Mouse (Mus musculus) layer of hippocampus, adult 9-11 months (tissue): ENCODE data around the gene Pilrb1.

Experiments used
- DNase-seq: peaks from one replicate; pipeline ENCODE4 v3.0.0; 2022

The Pilrb1 gene

DNA sequence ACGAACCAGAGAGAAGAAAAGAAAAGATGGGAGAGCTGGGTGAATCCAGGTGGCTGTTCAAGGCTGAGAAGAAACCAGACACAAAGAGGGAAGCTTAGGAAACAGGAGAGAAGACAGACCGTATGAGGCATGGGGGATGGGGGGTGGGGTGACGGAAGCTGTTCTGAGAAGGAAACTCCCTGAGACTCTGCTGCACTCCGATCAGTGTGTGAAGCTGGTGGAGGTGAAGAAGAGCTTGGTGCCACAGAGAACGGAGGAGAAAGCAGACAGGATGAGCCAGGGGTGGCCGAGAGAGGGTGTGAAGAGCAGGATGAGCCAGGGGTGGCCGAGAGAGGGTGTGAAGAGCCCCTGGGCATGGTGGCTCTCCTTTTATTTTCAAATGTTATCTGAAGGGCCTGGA is 31.5 kb downstream of the Pilrb1 start:
- no peak for DNase-seq

DNA sequence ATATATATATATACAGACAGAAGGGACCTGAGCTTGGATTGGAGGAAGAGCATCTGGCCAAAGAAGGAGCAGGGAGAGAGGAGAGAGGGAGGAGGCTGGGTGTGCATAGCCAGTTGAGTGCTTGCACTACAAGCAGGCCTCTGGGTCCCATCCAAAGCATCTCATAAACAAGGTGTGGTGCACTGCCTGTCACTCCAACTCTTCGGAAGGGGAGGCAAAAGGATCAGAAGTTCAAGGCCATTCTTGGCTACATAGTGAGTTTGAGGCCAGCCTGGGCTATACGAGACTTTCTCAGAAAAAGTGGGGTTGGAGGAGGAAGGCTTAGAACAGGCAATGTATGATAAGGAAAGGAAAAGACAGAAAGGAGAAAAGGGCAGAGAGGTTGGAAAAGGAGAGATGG is 31.9 kb downstream of the Pilrb1 start:
- DNase-seq: no peak

DNA sequence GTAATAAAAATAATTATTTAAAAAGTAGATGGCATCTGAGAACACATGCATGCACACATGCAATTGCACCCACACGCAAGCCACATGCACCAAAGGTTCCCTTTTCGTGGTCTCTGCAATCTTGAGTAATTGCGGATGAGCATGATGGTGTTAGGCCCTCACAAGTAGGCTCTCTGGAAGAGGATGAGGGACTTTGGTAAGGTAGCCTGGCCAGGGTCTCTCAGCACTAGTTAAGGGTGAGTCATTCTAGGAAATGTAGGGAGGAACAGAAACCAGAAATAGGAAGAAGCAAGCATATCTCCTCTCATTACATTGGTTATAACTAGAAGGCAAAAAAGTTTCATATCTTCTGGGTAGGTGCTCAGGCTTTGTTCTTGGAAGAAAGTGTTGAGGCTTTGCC is 32.9 kb downstream of the Pilrb1 start:
- peak; percentile 31 for DNase-seq

DNA sequence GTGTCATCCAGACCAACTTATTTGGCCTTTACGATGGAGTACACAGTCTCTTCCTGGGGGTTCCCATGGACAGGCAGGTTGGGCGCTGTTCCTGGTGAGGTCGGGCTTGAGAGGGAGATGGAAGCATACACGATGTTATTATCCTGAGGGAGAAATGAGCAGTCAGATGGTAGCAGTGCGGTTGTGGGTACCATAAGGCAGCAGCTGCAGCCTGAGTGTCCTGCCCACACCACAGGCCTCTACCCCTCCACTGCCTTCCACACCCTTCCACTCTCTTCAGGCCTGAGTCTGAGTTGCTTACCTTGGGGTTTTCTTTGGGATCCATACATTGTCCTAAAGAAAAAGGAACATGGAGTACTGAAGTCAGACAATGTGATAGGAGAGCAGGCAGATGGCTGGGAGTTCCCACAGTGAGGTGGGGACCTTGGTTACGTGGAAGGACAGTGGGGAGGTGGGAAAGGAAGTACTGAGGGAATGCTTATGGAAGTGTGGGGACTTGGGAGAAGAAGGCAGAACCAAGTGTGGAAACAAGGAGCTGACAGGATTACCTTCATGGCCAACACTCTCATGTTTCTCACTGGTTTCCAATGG is 34.4 kb downstream of the Pilrb1 start:
- no peak for DNase-seq

DNA sequence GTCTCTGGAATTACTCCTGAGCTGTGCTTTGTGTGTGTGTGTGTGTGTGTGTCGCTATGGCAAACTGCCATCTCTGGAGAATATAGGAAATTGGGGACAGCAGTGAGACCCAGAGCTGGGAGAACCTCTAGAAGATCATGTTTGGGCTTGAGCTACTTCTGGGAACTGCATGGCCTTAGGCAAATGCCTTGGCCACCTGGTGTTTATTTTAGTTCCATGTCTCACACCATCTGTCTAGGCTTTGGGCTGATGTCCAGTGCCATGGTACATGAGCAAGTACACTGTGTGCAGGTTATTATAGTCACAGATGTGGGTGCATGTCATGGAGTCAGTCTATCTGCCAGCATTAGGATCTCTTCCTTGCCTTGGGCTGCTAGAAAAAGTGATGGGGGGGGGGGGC is 35.3 kb downstream of the Pilrb1 start:
- DNase-seq: no peak

DNA sequence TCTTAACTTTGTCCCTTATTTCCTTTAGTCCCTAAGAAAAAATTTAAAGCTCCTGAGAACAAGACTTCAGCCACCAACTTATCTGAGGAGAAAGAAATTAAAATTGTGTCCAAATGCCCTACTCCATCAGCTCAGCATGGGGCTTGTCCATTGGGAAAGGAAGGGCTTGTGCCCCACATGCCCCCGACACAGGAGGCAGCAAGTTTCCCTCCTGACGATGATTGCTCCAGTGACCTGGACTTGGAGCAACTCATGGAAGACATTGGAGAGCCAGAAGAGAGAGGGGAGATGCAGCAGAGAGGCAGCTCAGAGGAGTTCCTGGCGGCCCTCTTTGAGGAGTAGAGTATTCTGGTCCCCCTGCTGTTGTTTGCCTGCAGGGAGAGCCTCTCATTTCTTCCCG is 35.8 kb downstream of the Pilrb1 start:
- no peak for DNase-seq

DNA sequence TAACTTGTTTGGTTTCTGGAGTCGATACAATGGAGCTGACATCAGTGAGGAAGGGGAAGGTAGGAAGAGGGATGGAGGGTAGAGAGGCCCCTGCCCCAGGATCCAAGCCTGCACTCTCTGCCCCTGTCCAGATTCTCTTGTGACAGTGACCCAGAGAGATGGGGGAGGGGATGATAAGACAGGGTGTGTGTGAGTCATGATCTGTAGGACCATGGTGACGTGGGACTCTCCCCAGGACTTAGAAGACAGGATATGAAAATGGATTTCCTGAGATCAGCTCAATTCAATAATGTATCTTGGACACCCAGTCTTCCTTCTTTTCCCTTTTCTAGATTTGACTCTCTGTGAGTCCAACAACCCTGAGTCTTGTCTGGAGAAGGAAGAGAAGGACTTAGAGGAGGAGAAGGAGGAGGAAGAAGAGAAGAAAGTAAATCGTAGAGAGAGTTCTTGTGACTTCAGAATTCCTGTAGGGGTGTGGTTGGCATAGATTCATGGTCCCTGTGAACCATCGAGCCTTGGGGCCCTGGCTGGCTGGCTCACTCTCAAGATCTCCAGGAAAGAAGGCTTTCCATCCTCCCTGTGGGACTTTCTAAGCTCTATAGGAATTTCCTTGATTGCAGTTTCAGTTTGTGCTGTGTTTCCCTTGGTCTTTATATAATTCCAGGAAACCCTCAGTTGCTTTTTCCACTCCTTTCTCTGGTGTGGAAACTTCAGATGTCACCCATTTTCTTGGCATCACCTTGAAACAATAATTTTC is 40.3 kb downstream of the Pilrb1 start:
- DNase-seq: no peak

DNA sequence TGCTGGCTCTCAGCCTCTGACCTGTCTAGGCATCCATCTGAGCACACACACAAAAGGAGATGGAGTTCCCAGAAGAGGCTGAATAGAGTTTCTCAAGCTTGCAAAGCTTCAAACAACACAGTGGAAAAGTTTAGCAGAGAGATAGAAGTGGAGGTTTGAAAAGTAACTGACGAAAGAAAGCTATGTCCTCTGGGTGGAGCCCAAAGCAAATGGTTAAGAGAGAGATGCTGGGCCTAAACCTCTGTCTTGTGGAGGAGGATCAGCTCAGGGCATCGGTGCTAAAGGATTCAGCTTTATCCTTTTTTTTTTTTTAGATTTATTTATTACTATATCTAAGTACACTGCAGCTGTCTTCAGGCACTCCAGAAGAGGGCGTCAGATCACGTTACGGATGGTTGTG is 49.6 kb downstream of the Pilrb1 start:
- DNase-seq: no peak

DNA sequence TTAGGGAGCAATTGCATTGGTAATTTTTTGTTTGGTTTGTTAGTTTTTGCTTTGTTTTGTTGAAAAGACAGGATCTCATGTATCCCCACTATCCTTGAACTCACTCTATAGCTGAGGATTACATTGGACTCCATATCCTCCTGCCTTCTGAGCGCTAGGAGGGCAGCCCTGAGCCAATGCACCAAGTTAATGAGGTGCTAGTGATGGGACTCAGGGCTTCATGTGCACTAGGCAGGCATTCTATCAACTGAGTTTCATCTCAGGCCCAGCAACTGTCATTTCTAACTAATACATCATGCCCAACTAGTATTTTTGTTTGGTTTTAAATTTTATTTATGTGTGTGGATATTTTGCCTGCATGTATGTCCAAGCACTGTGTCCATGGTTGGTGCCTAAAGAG is 51.7 kb downstream of the Pilrb1 start:
- no peak for DNase-seq
